In the genomic region with DNA sequence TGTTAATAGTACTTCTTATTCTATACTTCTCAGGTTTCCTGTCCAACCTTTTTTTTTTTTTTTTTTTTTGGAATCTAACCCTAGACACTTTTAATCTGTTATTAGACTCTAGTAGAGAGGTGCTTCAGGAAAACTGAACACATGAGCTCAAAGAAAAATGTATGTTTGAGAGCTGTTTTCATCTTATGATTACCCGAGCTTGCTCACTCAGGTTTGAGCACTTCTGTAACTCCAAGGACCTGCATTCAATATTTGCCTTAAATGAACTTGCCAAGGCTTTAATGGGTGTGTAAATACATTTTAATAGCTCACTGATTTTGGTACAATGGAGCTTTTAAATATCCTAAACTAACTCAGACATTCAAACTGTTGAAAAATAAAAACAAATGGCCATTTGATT, we compare ENCODE assay signal across 25 mouse cellular contexts.
"Had no signal": no experiment of that assay in that cellular context is flagged by ENCODE, and none has a peak within 500 bp of the region (broad histone marks: within the 10 kb centered on the region; RNA-seq: fewer than 3 reads in every experiment).

No protein-coding gene starts in this region.

- H3K9me3 ChIP-seq: heart, embryonic 13.5 days; heart, embryonic 15.5 days; hindbrain, embryonic 13.5 days; hindbrain, embryonic 15.5 days; kidney, embryonic 15.5 days; limb, embryonic 13.5 days had no signal

- DNase-seq: forebrain, postnatal 0 days; gastrocnemius, postnatal 14 days; gastrocnemius, postnatal 36 days; heart, adult 11 months; heart, adult 2 months; heart, postnatal 14 days; heart, postnatal 36 days; kidney, adult 11 months; kidney, adult 2 months; kidney, adult 9 months; kidney, postnatal 14 days; kidney, postnatal 36 days; layer of hippocampus, adult 9-11 months; layer of hippocampus, postnatal 36 days; left cerebral cortex, postnatal 4 days had no signal

- H3K4me1 ChIP-seq: heart, embryonic 15.5 days; hindbrain, embryonic 13.5 days; hindbrain, embryonic 15.5 days; kidney, embryonic 15.5 days had no signal

- H3K9ac ChIP-seq: forebrain, postnatal 0 days; heart, embryonic 13.5 days; heart, embryonic 15.5 days; hindbrain, embryonic 13.5 days; hindbrain, embryonic 15.5 days; kidney, embryonic 15.5 days; limb, embryonic 13.5 days had no signal

- H3K27ac ChIP-seq: heart, adult 2 months; heart, embryonic 13.5 days; heart, embryonic 15.5 days; hindbrain, embryonic 13.5 days; hindbrain, embryonic 15.5 days; hindbrain, postnatal 0 days; kidney, embryonic 15.5 days; kidney, postnatal 0 days; limb, embryonic 13.5 days had no signal

- H3K4me3 ChIP-seq: heart, adult 2 months; heart, embryonic 13.5 days; heart, embryonic 15.5 days; hindbrain, embryonic 13.5 days; hindbrain, embryonic 15.5 days; kidney, embryonic 15.5 days; limb, embryonic 13.5 days had no signal

- H3K36me3 ChIP-seq: heart, embryonic 13.5 days; heart, embryonic 15.5 days; hindbrain, embryonic 13.5 days; hindbrain, embryonic 15.5 days; kidney, embryonic 15.5 days; limb, embryonic 13.5 days had no signal

- H3K27me3 ChIP-seq: heart, embryonic 13.5 days; heart, embryonic 15.5 days; kidney, embryonic 15.5 days had no signal

- H3K4me2 ChIP-seq: heart, embryonic 11.5 days; heart, embryonic 13.5 days; heart, embryonic 15.5 days; hindbrain, embryonic 13.5 days; hindbrain, embryonic 15.5 days; kidney, embryonic 15.5 days; limb, embryonic 13.5 days had no signal

- ATAC-seq: forebrain, postnatal 0 days; hindbrain, postnatal 0 days; intestine, embryonic 16.5 days had no signal
